Mouse (Mus musculus) B cell, adult 2 months (primary cell): ENCODE results near the gene Tinagl1.

Experiments used
- DNase-seq, 2 experiments: peaks; one replicate each; pipeline ENCODE4 v3.0.0; 2022

Tinagl1 gene

DNA sequence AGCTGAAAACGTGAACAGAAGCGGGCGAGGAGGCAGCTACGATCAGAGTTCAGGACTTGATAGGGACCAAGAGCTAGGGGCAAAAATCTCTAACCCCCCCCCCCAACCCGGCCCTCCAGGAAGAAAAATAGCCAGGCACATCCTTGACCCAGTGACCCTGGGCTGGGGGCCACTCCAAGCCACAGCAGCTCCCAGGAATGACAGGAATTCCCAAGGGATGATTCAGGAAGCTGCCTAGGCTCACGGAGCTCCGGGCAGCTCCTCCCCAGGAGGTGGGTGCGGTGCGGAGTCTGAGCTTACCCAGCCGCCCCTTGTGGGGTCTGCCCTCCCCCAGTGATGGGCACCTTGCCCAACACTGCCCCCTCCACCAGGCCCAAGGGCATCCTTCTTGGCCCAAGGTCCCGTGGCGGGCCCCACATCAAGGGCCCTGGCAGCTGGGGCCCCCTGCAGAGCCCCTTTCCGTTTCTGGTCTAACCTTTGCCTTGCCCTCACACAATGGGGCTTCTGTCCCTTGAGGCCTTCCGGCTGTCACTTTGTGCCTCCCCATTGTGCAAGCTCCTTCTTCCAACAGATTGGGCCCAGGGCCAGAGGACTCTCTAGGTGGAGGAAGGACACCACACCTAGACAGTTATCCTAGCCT is at the start of gene Tinagl1:
Tinagl1 (minus strand) TSS at position 51 of the 640 bp plus-strand sequence.
- DNase-seq, result no peak

DNA sequence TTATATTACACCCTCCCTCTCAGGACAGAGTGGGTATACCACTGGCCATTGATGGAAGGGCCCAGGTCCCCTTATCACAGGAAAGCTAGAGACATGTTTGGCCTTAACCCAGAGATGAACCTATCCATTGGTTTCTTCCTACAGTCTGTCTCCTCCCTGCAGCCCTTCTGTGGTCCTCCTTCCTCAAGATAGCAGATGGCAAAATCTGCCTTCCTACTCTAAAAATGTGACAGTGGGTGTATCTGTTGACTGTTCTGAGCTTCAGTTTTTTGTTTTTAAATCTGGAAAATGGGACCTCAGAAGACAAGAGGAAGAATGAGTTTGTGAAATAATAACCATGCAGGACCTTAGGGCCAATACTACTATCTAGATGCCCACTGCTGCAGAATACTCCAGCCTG is 49.1 kb upstream of the Tinagl1 start:
- DNase-seq, result no peak

DNA sequence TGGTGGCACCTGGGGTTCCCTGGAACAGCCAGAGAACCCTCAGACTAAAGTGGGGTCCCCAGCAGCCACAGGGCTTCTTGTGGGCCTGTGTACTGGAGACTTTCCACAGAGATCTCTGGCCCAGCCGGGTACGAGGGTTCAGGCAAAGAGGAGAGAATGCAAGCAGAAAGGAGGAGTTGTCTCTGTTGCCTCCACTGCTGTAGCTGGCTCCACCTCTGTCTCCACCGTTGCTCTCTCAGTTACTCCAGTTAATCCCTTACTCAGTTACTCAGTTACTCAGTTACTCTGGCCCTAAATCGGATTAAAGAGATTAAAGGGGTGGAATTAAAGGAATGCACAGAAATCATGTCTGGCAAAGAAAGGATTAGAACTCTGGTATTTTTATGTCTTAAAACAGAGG is 47.3 kb upstream of the Tinagl1 start, which contains the start of gene Gm853:
Gm853 (minus strand) TSS at position 223 of the 400 bp plus-strand sequence.
- no peak for DNase-seq

DNA sequence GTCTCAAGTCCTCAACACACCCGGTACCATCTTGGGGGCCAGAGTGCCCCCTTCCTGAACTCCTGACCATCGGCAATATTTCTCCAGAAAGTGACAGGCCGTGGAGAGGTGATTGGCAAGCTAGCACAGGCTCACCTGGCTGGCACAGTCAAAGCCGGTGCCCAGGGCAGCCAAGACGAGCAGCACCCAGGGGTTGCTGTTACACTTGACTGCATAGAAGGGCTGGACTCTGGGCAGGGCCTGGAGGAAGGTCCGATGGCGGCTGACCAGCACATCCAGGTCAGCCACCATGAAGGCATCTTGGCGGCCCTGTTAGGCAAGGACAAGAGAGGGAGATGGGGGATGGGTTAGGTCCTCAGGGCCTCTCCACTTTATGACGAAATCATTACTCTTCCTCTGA is 45.3 kb upstream of the Tinagl1 start:
- DNase-seq, result no peak

DNA sequence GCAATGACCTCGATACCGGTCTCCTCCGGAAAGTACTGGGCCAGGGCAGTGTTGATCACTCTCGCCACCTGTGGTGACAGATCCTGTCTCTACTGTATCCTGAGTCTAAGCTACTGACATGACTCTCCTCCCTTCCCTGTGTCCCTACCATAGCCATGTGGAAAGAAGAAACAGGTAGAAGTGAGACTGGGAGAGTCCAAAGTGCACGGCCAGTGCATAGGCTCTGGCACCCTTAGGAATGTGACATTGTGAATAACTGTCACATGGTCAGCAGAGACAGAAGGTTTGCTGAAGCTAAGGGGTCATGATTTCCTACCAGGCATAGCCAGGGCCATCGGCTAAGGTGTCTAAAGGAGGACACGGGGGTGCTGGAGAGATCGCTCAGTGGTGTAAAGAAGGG is 40.5 kb upstream of the Tinagl1 start:
- no peak for DNase-seq

DNA sequence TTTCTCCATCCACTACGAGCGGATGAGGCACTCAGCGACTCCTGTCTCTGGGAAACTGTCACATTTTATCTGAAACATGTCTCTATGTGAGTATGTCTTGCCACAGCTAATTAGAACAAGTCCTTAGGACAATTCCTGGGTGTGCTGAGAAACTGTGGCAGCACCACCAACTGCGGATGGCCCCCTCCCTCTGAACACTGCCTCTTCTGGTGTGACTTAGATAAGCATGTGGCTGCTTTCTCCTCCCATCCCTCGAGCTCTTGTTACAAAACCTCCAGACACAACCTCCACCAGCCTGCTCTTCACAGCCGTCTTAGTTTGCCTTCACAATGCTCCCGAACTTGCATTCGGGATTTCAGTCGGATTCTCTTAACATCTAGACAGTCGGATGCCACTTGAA is 38.9 kb upstream of the Tinagl1 start:
- no peak for DNase-seq

DNA sequence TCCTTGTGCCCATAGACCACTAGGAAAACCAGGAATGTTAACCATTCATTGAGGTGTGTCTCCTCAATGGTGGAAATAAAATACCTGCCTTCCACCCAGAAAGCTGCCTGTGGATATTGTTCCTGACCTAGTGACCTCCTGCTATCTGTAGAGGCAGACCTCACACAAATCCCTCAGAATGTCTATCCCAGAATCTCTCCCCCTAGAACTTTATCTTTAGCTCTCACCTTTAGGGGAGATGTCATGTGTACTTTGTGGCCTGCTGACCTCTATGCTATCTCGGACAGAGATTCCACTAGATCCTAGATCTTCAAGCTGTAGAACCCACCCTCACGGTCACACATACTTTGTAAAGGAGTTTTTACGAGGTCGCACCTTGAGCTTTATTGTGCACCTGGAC is 38.3 kb upstream of the Tinagl1 start:
- no peak for DNase-seq

DNA sequence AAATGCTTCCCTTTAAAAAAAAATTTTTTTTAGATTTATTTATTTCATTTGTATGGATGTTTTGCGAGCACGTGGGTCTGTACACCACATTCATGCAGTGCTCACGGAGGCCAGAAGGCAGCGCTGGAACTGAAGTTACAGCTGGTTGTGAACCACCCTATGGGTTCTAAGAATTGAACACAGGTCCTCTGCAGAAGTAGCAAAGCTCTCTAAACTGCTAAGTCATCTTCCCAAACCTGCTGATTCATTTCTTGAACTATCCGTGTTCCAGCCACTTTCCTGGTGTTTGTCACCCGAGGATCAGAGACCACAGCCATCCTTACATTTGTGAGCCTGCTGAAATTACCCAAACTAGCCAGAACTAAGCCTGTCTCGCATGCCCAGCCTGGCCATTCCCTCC is 37.5 kb upstream of the Tinagl1 start:
- no peak for DNase-seq

DNA sequence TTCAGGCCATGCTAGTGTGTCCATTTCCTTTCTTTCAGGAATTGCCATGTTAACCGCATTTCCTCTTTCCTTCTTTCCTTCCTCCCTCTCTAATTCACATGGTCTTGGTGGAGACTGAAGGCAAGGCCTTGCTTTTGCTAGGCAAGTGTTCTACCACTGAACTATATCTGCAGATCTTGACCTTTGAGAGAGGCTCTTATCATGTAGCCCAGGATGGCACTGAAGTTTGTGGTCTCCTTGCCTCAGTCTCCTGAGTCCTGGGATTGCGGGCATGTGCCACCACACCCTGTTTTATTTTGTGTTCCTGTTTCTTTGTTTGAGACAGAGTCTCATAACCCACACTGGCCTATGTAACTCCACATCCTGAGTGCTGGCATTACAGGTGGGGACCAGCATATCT is 36.9 kb upstream of the Tinagl1 start:
- DNase-seq, result no peak

DNA sequence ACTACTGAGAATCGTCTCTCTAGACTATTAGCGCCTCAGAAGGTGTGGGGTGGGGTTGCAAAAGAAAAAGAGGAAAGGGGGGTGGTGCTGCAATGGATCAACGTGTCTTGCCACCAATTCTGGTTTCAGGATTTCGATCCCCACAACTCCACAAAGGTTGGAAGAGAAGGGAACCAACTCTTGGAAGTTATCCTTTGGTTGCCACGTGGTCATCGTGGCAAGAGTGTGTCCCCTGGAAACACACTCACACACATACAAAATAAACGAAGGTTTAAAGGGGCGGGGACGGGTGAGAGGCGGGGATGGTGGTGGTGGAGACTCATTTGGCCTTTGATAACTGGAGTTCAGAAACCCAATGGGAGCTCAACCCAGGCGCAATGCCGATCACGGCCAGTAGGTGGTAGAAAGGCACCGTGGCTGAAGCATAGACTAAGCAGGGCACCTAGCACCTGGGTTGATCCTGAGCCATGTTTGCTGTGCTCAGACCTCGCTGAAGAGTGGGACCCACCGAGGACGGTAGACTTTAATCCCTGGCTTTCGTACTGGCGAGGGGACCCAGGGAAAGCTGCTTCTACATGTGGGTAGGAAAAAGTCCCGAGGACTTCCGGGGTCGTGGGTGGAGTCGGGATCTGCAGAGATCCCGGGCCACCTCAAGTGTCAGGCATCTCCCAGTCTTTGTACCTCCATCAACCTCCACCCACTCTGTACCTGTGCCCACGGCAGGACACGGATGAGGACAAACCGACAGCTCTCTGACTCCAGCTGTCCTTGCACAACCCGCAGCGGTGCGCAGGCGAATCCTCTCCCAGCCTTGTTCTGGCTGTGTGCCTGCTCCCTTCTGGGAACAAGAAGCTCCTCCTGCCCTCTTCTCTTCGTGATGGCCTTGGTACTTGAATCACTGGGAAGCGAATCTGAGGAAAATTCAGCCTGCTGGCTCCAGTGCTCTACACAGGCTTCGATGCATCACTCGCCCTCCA is 24.1 kb upstream of the Tinagl1 start:
- DNase-seq, result peak; percentile 77 to 78

DNA sequence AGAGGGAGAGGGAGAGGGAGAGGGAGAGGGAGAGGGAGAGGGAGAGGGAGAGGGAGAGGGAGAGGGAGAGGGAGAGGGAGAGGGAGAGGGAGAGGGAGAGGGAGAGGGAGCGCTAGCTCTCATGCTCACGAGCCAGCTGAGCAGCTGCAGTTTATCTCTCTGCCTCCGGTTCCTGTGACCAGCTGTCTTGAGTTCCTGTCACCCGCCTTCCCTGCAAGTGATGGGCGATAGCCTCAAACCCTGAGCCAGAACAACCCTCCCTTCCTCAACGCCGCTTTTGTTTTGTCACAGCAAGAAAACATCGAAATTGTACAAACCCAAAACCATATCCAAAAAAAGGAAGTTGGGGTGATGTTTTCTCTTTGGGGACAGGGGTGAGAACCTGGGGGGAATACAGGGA is 21.6 kb upstream of the Tinagl1 start:
- DNase-seq, result no peak

DNA sequence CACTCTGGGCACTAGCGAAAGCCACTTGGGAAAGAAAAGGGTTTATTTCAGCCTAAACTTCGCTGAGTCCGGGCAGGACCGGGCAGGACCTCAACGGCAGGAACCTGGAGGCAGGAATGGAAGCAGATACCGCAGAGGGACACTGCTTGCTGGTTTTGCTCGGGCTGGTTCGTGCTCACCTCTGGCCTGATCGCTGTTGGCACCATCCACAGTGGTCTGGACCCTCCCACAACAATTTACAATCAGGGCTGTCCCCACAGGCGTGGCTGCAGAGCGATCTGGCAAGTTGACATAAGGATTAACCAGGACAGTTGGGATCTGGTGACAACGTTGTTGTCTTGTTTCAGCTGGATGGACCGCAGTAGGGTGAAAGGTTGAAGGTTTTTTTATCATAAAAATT is 21.0 kb upstream of the Tinagl1 start:
- no peak for DNase-seq

DNA sequence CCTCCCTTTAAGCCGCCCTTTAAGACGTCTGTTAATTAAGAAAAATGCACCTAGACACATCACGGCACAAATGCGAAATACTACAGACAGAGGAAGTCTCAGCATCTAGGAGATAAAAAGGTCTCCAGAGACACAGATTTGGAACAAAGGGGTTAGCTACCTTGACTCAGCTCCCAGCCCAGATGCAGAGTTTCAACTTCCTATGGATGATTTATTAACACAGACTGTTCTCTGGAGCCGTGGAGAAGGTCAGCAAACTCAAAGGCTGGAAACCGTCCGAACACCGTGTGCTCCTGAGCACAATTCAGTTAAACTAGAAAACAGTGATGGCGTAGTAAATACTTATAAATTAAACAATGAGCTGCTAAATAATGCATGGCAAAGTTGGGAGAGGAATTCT is 17.3 kb upstream of the Tinagl1 start:
- DNase-seq, result no peak

DNA sequence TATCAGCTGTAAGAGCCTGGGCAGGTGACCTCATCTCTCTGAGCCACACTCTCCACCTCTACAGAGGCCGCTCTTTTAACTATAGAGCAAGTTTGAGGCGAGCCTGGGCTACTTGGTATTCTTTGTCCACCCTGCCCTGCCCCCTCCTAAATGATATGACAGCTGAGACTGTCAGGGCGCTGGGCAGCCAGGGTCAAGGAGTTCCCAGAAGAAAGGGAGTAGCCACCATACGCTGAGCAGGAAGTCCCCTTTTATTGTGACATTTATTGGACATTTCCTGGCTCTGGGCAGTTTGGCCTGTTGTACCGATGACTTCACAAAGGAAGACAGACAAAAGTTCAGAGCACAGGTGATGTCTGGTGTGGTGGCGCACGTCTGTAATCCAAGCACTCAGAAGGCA is 14.7 kb upstream of the Tinagl1 start:
- no peak for DNase-seq

DNA sequence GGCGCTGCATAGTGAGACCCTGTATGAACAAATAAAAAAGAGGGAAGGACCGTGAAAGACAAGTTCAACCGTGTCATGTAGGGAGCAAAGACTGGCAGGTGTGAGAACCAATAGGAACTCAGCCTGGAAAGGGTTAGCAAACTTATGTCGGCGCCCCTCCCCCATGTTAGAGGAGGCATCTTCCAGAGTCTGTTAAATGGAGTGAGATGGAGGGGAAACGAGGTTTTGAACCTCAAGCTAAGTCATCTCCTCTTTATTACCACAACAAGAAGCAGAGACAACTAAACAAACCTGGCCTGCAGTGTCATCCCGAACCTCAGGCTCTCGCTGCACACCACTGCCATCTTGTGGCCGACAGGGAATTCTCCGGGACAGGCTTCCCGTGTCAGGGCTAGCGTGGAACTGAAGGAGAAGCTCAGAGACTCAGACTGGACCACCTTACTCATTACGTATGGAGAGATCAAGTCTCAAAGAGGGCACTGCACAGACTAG is 13.9 kb upstream of the Tinagl1 start:
- peak; percentile 72 to 75 for DNase-seq

DNA sequence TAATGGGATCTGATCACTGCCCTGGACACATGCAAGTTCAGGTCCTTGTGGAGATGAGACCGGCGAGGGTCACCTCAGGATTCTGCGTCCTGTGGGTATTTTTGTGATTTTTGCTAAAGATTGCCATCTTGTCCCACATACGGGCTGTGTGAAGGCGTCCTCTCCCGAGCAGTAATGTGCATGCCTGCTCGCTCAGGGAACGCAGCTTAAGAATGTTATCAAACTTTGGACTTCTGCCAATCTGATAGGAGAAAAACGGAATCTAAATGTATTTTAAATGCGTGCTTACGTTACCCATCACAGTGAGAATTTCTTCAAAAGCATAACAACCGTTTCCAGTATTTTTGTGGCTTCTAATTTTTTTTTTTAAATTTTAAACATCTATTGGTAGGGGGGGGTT is 12.0 kb upstream of the Tinagl1 start:
- no peak for DNase-seq

DNA sequence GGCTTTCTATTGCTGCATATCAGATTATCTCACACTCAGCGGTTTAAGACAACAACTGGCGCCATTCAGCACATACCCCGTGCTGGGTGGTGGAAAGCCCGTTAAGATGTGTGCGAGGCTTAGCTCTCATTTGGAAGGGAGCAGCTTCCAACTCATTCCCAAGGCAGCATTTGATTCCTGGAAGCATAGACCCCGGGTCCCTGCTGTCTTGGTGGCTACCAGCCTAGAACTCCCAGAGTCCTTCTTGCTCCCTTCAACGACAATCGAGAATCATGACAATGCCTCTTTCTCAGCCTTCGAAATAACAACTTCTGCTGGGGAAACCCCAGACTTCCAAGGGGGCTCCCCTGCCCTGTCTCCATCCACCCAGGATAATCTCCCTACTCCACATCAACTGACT is 11.5 kb upstream of the Tinagl1 start:
- no peak for DNase-seq

DNA sequence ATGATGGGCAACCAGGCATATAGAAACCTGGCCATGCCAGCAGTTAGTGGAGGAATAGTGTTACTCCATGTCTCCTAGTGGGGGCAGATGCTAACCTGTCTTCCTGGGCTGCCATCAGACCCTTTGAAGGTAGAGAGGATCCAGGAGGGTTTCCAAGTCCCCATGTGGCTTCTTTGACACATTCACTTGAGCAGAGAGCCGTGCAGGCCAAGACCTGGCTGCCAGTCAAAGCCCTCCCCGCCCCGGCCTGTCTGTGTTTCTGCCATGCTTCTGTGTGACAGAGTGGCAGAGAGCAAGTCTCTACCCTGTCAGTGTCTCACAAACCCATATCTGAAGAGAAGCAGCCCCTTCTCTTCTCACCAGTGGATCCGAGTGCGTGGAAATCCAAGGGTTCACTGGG is 9.0 kb upstream of the Tinagl1 start:
- no peak for DNase-seq

DNA sequence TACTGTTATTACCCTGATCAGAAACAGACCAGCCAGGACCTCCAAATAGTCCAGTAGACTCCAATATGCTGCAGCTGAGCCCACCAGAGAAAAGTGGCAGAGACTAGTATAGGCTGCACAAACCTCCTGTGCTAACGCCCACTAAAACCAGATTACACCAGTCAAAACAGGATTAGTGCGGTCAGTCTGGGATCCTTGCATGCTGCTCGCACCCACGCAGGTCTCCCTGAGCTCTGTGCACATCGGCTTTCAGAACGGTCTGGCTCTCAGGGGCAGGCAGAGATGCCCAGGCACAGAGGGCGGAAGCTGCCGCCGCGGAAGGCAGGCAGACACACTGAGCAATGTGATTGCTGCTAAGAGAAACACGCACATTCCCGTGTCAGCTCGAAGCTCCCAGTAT is 8.1 kb upstream of the Tinagl1 start:
- DNase-seq, result no peak

DNA sequence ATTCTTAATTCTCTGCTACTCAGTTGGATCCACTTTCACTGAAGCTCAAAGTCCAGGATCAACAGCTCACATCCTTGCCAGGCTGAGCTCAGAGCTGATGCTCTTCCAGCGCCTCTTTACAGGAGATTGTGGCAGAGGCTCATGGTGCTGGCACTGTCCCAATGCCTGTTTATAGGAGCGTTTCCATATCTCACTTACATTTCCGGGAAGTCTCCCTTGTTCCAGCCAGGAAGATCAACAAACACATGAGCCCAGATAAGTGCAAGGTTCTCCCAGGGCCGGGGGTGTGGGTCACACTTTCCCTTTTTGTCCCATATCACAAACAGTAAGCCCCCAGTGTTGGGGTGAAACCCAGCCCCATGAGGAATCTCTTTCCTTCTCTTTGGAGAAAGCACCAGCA is 7.0 kb upstream of the Tinagl1 start:
- DNase-seq, result no peak

DNA sequence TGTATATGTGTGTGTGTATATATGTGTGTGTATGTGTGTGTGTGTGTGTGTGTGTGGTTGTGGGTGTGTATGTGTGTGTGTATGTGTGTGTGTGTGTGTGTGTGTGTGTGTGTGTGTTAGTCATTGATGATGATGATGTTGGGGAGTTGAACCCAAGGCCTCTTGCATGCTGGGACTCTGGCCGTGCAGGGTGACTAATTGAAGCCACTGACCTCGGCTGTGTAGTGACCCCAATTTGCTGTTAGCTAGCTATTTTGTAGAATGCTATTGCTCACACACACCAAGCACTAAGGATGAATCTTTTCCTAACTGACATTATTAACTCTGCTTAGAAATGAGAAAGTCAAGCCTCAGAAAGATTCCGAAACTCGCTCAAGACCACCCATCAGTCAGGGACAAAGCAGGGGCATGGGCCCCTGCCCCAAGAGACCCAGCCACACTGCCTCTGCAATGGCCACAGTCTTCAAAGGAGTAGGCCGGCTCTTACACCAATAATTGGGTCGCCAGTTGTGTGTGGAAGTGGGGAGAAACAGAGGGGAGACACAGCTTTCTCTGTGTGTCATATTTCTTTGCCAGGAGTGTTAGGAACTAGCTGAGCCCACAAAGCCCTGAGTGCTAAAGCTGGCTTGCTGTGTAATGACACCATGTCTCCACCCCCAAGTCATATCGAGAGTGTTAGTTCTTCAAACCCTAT is 6.1 kb upstream of the Tinagl1 start:
- DNase-seq, result no peak

DNA sequence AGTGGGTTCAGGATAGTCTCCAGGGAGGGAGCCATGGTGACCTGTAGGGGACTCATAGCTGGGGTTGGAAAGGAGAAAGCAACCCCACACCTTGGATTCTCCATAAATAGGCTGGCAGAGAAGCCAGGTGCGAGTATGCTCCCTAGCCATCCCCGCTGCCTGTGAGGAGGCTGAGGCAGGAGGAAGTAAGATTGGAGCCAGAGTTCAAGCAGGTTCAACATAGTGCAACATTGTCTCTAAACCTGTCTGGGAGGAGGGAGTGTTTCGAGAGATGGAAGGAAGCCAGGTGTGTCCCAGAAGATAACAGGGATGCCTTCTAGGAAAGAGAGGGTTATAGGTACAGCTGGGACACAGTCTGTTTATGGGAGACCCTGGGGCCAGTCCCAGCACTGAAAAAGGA is 5.0 kb upstream of the Tinagl1 start:
- no peak for DNase-seq

DNA sequence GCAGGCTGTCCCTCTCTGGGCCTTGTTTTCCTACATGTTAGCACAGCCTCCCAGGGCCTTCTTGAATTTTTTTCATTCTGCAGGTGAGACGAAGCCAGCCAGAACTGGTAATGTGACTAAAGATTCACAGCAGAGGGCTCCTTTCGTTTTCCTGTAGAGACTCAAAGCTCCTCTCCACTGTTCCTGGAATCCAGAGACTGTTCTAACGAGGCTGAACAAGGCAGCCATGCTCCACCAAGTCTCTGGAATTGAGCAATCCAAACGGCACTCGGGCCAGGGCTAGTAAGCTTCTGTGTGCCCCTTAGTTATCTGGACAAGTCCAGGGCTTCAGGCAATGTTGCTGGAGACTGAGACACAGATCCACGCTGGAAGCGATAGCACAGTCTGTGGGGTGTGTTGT is 2.6 kb upstream of the Tinagl1 start:
- no peak for DNase-seq

DNA sequence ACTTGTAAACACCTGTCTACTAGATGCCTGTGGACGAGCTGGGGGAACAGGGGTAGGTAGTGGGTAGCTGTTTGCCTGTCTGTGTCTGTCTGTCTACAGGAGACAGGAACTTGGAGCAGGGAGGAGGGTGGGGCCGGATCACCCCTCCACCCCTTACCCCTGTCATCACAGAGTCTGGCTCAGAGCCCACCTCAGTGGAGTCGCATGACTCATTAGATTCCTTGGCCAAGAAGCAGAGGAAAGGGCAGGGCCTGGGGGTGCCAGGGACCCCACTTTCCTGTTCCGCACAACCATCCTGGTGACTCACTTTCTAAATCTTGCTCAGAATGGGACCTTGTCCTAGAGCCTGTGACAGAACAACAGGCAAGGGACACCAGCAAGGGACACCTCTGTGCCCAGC is 2.2 kb upstream of the Tinagl1 start:
- no peak for DNase-seq
